Mouse (Mus musculus): ENCODE measurements around the gene Oprl1. TPM values are rescaled to one million over a fixed set of nuclear protein-coding genes. Genes with fewer than 3 reads are reported as not detected.

Gene Oprl1
- polyA plus RNA-seq, 1 experiment from 2014 or later = 12.8 TPM

DNA sequence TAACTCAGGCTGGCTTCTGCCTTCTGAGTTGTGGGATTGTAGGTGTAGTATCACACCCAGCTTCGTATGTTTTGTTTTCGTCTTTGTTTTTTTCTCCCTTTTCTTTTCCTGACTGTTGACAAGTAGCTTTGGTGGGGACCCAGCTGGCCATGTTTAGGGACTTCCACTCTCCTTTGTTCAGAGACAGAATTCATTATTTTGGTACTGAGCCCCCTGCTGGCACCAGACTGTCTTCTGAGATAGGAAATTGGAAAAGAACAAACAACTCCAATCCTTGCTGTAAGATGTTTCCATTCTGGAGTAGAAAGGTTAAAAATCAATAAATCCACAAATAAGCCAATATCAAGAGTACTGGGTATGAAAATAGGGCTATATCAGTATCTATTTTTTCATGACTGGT, 38.4 kb upstream of the Oprl1 start:
- Histone ChIP-seq H3K4me1 (replicated peaks; ENCODE audit: control insufficient read depth, insufficient read depth, low read length) (peaks cover 13% of the 10 kb centered on the region; the same call in 1 of the 2 replicates), H3K9me3 (ENCODE audit: control insufficient read depth, low read length) (no peaks in the 10 kb centered on the region), H3K36me3 (ENCODE audit: control insufficient read depth, insufficient read depth, low read length) (no peaks in the 10 kb centered on the region), H3K27me3 (ENCODE audit: control insufficient read depth, insufficient read depth, low read length) (peaks cover 17% of the 10 kb centered on the region), H3K4me3 (ENCODE audit: low read depth, low read length) (no peak overlapping the region), H3K4me2 (ENCODE audit: low read depth, low read length, severe bottlenecking) (no peak overlapping the region), H3K27ac (ENCODE audit: low read depth, low read length) (no peak overlapping the region), H3K9ac (ENCODE audit: low read length) (no peak overlapping the region)
- 25% methylated on average over 2 of the region's 2 CpGs for WGBS
- no peak for DNase-seq (ENCODE audit: low spot score)
- no peak for ATAC-seq (replicated peaks; ENCODE audit: low FRiP score)

DNA sequence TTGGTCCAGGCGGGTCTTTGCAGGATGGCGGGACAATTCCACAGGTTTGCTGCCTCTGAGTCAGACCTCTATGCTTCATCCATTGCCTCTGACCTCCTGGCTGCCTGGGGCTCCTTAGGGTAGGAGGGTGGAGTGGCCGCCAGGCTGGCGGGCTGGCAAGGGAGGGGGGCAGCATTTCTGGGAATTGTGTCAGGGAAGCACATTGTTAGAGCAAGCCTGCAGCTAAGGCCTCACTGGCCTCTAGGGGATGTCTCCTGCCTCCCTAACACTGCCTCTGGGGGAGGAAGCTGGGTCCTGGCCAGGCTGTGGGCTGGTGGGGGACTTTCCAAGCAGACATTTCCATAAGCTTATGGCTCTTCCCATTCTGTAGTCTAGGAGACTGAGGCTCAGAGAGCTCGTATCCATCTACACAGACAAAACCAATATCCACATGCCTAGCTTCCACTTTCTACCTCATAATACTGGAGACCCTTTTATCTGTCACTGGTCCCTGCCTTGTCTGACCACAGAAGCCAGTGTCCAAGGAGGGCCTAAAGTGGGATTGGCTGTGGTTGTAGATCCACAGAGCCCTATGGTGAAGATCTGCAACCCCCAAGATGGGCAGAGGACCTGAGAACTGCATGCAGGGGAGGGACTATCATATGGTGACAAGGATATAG, 37.6 kb upstream of the Oprl1 start:
- Histone ChIP-seq H3K9me3 (ENCODE audit: control insufficient read depth, low read length) (no peaks in the 10 kb centered on the region), H3K27ac (ENCODE audit: low read depth, low read length) (no peak overlapping the region), H3K27me3 (ENCODE audit: control insufficient read depth, insufficient read depth, low read length) (peaks cover 9% of the 10 kb centered on the region), H3K4me2 (ENCODE audit: low read depth, low read length, severe bottlenecking) (no peak overlapping the region), H3K9ac (ENCODE audit: low read length) (no peak overlapping the region), H3K4me3 (ENCODE audit: low read depth, low read length) (no peak overlapping the region), H3K4me1 (replicated peaks; ENCODE audit: control insufficient read depth, insufficient read depth, low read length) (peaks cover 13% of the 10 kb centered on the region; the same call in 1 of the 2 replicates), H3K36me3 (ENCODE audit: control insufficient read depth, insufficient read depth, low read length) (no peaks in the 10 kb centered on the region)
- ATAC-seq (replicated peaks; ENCODE audit: low FRiP score) (no peak), DNase-seq (ENCODE audit: low spot score) (no peak)
- WGBS = 46% methylated on average over 5 of the region's 5 CpGs

DNA sequence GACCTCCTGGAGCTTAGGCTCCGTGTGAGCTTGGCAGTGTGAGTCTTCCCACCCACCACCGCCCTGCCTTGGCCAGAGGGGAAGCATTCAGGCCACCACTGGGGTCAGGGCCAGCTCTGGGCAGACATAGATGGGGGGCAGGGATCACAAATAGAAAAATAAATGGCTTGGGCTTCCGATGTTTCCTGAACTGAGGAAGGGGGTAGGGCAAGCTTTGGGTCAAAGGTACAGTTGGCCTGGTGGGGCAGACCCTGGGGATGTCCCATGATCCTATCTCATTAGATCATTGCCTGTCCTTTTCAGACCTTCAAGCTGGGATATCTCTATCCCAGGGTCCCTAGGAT, 37.1 kb upstream of the Oprl1 start:
- Histone ChIP-seq H3K9me3 (ENCODE audit: control insufficient read depth, low read length) (no peaks in the 10 kb centered on the region), H3K4me1 (replicated peaks; ENCODE audit: control insufficient read depth, insufficient read depth, low read length) (peaks cover 13% of the 10 kb centered on the region; the same call in 1 of the 2 replicates), H3K27me3 (ENCODE audit: control insufficient read depth, insufficient read depth, low read length) (peaks cover 4% of the 10 kb centered on the region), H3K4me3 (ENCODE audit: low read depth, low read length) (no peak overlapping the region), H3K36me3 (ENCODE audit: control insufficient read depth, insufficient read depth, low read length) (no peaks in the 10 kb centered on the region), H3K4me2 (ENCODE audit: low read depth, low read length, severe bottlenecking) (no peak overlapping the region), H3K27ac (ENCODE audit: low read depth, low read length) (no peak overlapping the region), H3K9ac (ENCODE audit: low read length) (no peak overlapping the region)
- no peak for ATAC-seq (replicated peaks; ENCODE audit: low FRiP score)
- DNase-seq (ENCODE audit: low spot score) = no peak
- 61% methylated on average over 3 of the region's 3 CpGs for WGBS

DNA sequence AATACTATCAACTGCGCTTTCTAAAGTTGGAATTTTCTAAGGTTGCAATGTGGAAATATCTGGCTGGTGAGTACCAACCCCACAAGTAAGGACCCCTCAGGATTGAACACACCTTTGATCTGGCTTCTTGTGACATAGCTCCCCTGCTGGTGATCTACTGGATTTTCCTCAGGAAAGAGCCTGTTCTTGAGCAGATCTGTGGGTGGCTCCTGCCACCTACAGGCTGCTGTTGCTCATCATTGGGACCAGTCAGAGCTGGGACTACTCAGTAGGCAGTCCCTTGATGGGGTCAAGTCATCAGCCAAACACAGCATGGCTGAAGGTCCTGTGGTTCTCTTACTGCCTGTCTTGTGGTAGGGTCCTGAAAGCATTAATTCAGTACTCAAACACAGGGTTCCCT, 36.0 kb upstream of the Oprl1 start:
- Histone ChIP-seq H3K9ac (ENCODE audit: low read length) (no peak overlapping the region), H3K4me3 (ENCODE audit: low read depth, low read length) (no peak overlapping the region), H3K4me2 (ENCODE audit: low read depth, low read length, severe bottlenecking) (no peak overlapping the region), H3K9me3 (ENCODE audit: control insufficient read depth, low read length) (no peaks in the 10 kb centered on the region), H3K27me3 (ENCODE audit: control insufficient read depth, insufficient read depth, low read length) (no peaks in the 10 kb centered on the region), H3K27ac (ENCODE audit: low read depth, low read length) (no peak overlapping the region), H3K36me3 (ENCODE audit: control insufficient read depth, insufficient read depth, low read length) (no peaks in the 10 kb centered on the region), H3K4me1 (replicated peaks; ENCODE audit: control insufficient read depth, insufficient read depth, low read length) (peaks cover 13% of the 10 kb centered on the region; the same call in 1 of the 2 replicates)
- WGBS = 41% methylated on average over 1 of the region's 1 CpGs
- peak; percentile 71 for DNase-seq (ENCODE audit: low spot score)
- ATAC-seq (replicated peaks; ENCODE audit: low FRiP score) = peak; percentile 48; the same call in 1 of the 2 replicates

DNA sequence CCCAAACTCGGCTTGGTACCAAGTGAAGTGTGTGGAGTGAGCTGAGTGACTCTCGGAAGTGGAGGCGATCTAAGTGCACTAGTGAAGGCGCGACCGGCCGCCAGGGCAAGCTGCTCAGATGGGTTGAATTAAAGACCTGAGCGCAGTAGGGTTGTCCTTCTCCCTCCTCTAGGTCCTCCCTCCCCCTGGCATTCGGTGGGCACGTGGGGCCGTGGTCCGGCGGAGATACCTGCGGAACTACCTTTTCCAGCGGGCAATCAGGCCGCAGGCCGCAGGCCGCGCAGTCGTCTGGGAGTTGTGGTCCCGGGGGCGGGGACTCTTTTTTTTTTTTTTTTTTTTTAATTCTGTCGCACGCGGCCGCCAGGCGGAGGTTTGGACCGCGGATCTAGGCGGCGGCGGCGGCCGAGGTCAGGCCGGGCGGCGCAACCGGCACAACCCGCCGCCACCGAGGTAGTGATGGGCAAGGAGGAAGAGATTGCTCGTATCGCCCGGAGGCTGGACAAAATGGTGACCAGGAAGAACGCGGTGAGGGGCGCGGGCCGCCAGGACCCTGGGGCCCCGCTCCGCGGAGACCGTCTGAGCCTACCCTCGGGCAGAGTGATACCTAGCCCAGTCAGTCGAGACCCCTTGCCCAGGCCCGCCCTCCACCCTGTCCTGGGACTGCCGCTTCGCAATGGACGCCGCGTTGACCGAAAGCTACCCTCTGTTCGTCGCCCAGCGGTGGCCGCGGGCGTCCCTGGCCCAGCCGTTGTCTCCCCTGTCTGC, 34.7 kb upstream of the Oprl1 start, which contains the start of gene Tcea2:
Tcea2 (plus strand) TSS at position 360 of the 765 bp plus-strand sequence.
- ATAC-seq (replicated peaks; ENCODE audit: low FRiP score) (peak; percentile 75), DNase-seq (ENCODE audit: low spot score) (peak; percentile 82)
- peaks cover 13% of the 10 kb centered on the region; the same call in 1 of the 2 replicates for H3K4me1 ChIP-seq (replicated peaks; ENCODE audit: control insufficient read depth, insufficient read depth, low read length)
- H3K4me2 ChIP-seq (ENCODE audit: low read depth, low read length, severe bottlenecking) = peak within 1 kb of the TSS; percentile 96
- H3K9ac ChIP-seq (ENCODE audit: low read length) = peak within 1 kb of the TSS; percentile 88
- under 1% methylated on average over 65 of the region's 69 CpGs for WGBS
- H3K27me3 ChIP-seq (ENCODE audit: control insufficient read depth, insufficient read depth, low read length) = no peaks in the 10 kb centered on the region
- H3K9me3 ChIP-seq (ENCODE audit: control insufficient read depth, low read length) = no peaks in the 10 kb centered on the region
- H3K27ac ChIP-seq (ENCODE audit: low read depth, low read length) = no peak within 1 kb of the TSS; the same call in 1 of the 2 replicates
- H3K36me3 ChIP-seq (ENCODE audit: control insufficient read depth, insufficient read depth, low read length) = no peaks in the 10 kb centered on the region
- peak within 1 kb of the TSS; percentile 59 for H3K4me3 ChIP-seq (ENCODE audit: low read depth, low read length)

DNA sequence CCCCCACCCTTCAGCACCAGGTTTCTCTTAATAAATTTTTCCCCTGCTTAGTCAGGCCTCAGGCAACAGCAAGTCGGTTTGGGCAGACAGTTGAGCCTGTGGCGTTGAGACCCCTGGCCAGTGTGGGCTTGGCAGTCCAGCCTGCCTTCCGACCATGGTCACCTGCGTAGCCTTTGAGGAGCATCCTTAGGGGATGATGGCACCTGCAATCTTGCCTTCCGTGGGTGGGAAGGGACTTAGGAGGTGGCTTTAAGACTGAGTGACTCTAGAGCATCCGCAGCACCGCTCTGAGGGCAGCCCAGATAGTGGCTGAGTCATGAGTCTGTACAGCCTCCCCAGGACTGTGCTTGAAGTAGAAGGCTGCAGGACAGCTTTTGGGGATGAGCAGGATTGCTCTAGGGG, 34.1 kb upstream of the Oprl1 start:
- DNase-seq (ENCODE audit: low spot score) (no peak), ATAC-seq (replicated peaks; ENCODE audit: low FRiP score) (peak; percentile 14)
- H3K27ac ChIP-seq (ENCODE audit: low read depth, low read length) = no peak overlapping the region
- H3K27me3 ChIP-seq (ENCODE audit: control insufficient read depth, insufficient read depth, low read length) = no peaks in the 10 kb centered on the region
- 17% methylated on average over 7 of the region's 7 CpGs for WGBS
- H3K9me3 ChIP-seq (ENCODE audit: control insufficient read depth, low read length) = no peaks in the 10 kb centered on the region
- H3K9ac ChIP-seq (ENCODE audit: low read length) = peak overlapping the region; percentile 88
- no peaks in the 10 kb centered on the region for H3K36me3 ChIP-seq (ENCODE audit: control insufficient read depth, insufficient read depth, low read length)
- H3K4me3 ChIP-seq (ENCODE audit: low read depth, low read length) = peak overlapping the region; percentile 59
- H3K4me1 ChIP-seq (replicated peaks; ENCODE audit: control insufficient read depth, insufficient read depth, low read length) = peaks cover 9% of the 10 kb centered on the region; the same call in 1 of the 2 replicates
- peak overlapping the region; percentile 96 for H3K4me2 ChIP-seq (ENCODE audit: low read depth, low read length, severe bottlenecking)

DNA sequence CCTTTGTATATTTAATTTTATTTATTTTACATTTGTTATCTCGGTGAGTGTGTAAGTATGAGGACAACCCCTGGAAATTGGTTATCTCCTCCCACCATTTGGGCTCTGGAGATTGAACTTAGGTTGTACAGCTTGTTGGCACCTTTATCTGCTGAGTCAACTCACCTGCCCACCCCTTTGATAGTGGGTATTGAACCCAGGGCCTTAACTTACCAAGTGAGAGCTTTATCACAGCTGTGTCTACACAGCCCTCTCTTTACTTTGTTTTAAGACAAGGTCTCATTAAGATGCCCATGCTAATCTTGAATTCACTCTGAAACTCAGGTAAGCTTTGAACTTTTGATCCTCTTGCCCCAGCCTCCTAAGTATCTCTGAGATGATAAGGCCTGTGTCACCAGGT, 32.8 kb upstream of the Oprl1 start:
- Histone ChIP-seq H3K27ac (ENCODE audit: low read depth, low read length) (no peak overlapping the region), H3K4me2 (ENCODE audit: low read depth, low read length, severe bottlenecking) (no peak overlapping the region), H3K36me3 (ENCODE audit: control insufficient read depth, insufficient read depth, low read length) (no peaks in the 10 kb centered on the region; the same call in 1 of the 2 replicates), H3K27me3 (ENCODE audit: control insufficient read depth, insufficient read depth, low read length) (no peaks in the 10 kb centered on the region), H3K4me3 (ENCODE audit: low read depth, low read length) (no peak overlapping the region), H3K4me1 (replicated peaks; ENCODE audit: control insufficient read depth, insufficient read depth, low read length) (peaks cover 9% of the 10 kb centered on the region; the same call in 1 of the 2 replicates), H3K9ac (ENCODE audit: low read length) (no peak overlapping the region), H3K9me3 (ENCODE audit: control insufficient read depth, low read length) (no peaks in the 10 kb centered on the region)
- 85% methylated on average over 1 of the region's 1 CpGs for WGBS
- DNase-seq (ENCODE audit: low spot score) (peak; percentile 22), ATAC-seq (replicated peaks; ENCODE audit: low FRiP score) (no peak)

DNA sequence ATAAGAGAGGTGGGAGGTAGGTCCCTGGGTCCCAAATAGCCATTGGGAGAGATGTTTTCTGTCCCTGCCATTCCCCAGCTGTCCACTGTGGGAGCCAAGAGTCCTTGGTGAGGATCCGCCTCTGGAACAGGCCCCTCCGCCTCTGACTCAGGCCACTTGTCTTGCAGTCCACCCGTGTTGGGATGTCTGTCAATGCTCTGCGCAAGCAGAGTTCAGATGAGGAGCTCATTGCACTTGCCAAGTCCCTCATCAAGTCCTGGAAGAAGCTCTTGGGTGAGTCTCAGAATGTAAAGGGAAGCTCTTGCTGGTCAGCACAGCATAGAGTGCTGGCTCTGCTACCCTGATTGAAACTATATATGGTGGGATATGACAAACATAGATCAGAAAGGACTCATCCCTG, 31.4 kb upstream of the Oprl1 start:
- WGBS = 69% methylated on average over 4 of the region's 4 CpGs
- H3K9me3 ChIP-seq (ENCODE audit: control insufficient read depth, low read length) = no peaks in the 10 kb centered on the region
- no peak overlapping the region for H3K27ac ChIP-seq (ENCODE audit: low read depth, low read length)
- ATAC-seq (replicated peaks; ENCODE audit: low FRiP score) (no peak), DNase-seq (ENCODE audit: low spot score) (peak; percentile 46)
- no peak overlapping the region for H3K4me2 ChIP-seq (ENCODE audit: low read depth, low read length, severe bottlenecking)
- no peak overlapping the region for H3K4me3 ChIP-seq (ENCODE audit: low read depth, low read length)
- H3K36me3 ChIP-seq (ENCODE audit: control insufficient read depth, insufficient read depth, low read length) = no peaks in the 10 kb centered on the region; the same call in 1 of the 2 replicates
- H3K27me3 ChIP-seq (ENCODE audit: control insufficient read depth, insufficient read depth, low read length) = no peaks in the 10 kb centered on the region
- H3K9ac ChIP-seq (ENCODE audit: low read length) = no peak overlapping the region
- peaks cover 9% of the 10 kb centered on the region; the same call in 1 of the 2 replicates for H3K4me1 ChIP-seq (replicated peaks; ENCODE audit: control insufficient read depth, insufficient read depth, low read length)

Measured in forebrain, embryonic 11.5 days (tissue).